Mouse (Mus musculus) C2C12 (cell line): ENCODE results near the gene Pls3. TPM values are rescaled to one million over a fixed set of nuclear protein-coding genes. Genes with fewer than 3 reads are reported as not detected.
A peak's percentile ranks its signal among the peaks of the same experiment; 100 is the strongest.

ENCODE experiments used
- H3K27me3 ChIP-seq: one replicate; pipeline ENCODE4 v1.6.1; 2011; ENCODE audit not compliant: control insufficient read depth, insufficient read depth, insufficient read length
- H3K36me3 ChIP-seq: one replicate; pipeline ENCODE4 v1.6.1; 2011; ENCODE audit not compliant: control insufficient read depth, insufficient read depth
- H3K4me3 ChIP-seq: one replicate; pipeline ENCODE4 v1.5.1; 2011; ENCODE audit warnings: mild to moderate bottlenecking, control low read depth; ENCODE audit not compliant: poor library complexity, insufficient read depth, severe bottlenecking
- H3K79me2 ChIP-seq: one replicate; pipeline ENCODE4 v1.6.1; 2011; ENCODE audit not compliant: control insufficient read depth, insufficient read depth
- H3K79me3 ChIP-seq: one replicate; pipeline ENCODE4 v1.6.1; 2011; ENCODE audit warnings: low read depth, control low read depth
- H3ac ChIP-seq: one replicate; pipeline ENCODE3; 2011; ENCODE audit warnings: low read depth; ENCODE audit not compliant: control insufficient read depth, insufficient read length
- CEBPB ChIP-seq: IDR thresholded peaks from one replicate; pipeline ENCODE4 v1.6.1; 2011; ENCODE audit warnings: low read depth, mild to moderate bottlenecking, control low read depth, moderate library complexity
- CTCF ChIP-seq: IDR thresholded peaks from one replicate; pipeline ENCODE4 v1.5.1; 2011; ENCODE audit not compliant: control insufficient read depth, insufficient read depth, insufficient read length
- FOSL1 ChIP-seq: IDR thresholded peaks from one replicate; pipeline ENCODE4 v1.8.0; 2011; ENCODE audit warnings: mild to moderate bottlenecking, low read length; ENCODE audit not compliant: poor library complexity, insufficient read depth, severe bottlenecking
- MAX ChIP-seq: IDR thresholded peaks from one replicate; pipeline ENCODE4 v1.6.1; 2011; ENCODE audit warnings: mild to moderate bottlenecking, control low read depth
- MYOD1 ChIP-seq: IDR thresholded peaks from one replicate; pipeline ENCODE4 v1.6.1; 2011; ENCODE audit warnings: low read depth; ENCODE audit not compliant: control insufficient read depth, insufficient read length
- MYOG ChIP-seq: IDR thresholded peaks from one replicate; pipeline ENCODE4 v1.6.1; 2011; ENCODE audit not compliant: control insufficient read depth, insufficient read length; ENCODE audit errors: extremely low read depth
- USF1 ChIP-seq: IDR thresholded peaks from one replicate; pipeline ENCODE4 v1.6.1; 2011; ENCODE audit warnings: low read depth, mild to moderate bottlenecking, control low read depth, moderate library complexity
- long read RNA-seq, 2 experiments: library from polyadenylated mRNA; unstranded; transcript quantifications; one replicate each; pipeline ENCODE4 v2.0.0; 2019 to 2020
- polyA plus RNA-seq: library from polyadenylated mRNA; unstranded; fragments of >200 nt; fragmentation: generic; extraction: Trizol; gene quantifications from one replicate; pipeline ENCODE4 v1.2.1, GENCODE M21; 2012; ENCODE audit warnings: missing spikeins

Pls3 gene
- 90.0 TPM for polyA plus RNA-seq
- long read RNA-seq, experiment 1, transcript Pls3-204 (16 exons, 3,149 nt): major isoform, 122 of 146 reads
- long read RNA-seq, experiment 1, partial matches to known transcripts: 7 of 146 reads
- long read RNA-seq, experiment 1, other reads (novel, unspliced or antisense): 16 of 146 reads
- long read RNA-seq, experiment 2, transcript Pls3-204 (16 exons, 3,149 nt): major isoform, 2,173 of 2,587 reads
- long read RNA-seq, experiment 2, transcript Pls3-201 (16 exons, 3,242 nt): minor isoform, 41 of 2,587 reads
- long read RNA-seq, experiment 2, transcript Pls3-202 (16 exons, 3,160 nt): minor isoform, 269 of 2,587 reads
- long read RNA-seq, experiment 2, transcript Pls3-206 (16 exons, 2,000 nt): minor isoform, 10 of 2,587 reads
- long read RNA-seq, experiment 2, partial matches to known transcripts: 25 of 2,587 reads
- long read RNA-seq, experiment 2, other reads (novel, unspliced or antisense): 69 of 2,587 reads

- no peaks in the 10 kb centered on the region for H3K27me3 ChIP-seq
- H3K36me3 ChIP-seq: peaks cover 4% of the 10 kb centered on the region
- peaks cover 48% of the 10 kb centered on the region for H3K79me3 ChIP-seq
- TF ChIP-seq CEBPB (no peak), MYOG (no peak), FOSL1 (no peak), USF1 (no peak), CTCF (no peak), MAX (no peak), MYOD1 (no peak)
- peaks cover 52% of the 10 kb centered on the region for H3K79me2 ChIP-seq
- H3K4me3 ChIP-seq: peak within 1 kb of the TSS; percentile 52
- H3ac ChIP-seq: peak within 1 kb of the TSS; percentile 70
Measured at GRCm38 (mm10) chrX:75874332-75875291, at the start of gene Pls3. TSS of gene Pls3 (minus strand) at chrX:75875182.

DNA sequence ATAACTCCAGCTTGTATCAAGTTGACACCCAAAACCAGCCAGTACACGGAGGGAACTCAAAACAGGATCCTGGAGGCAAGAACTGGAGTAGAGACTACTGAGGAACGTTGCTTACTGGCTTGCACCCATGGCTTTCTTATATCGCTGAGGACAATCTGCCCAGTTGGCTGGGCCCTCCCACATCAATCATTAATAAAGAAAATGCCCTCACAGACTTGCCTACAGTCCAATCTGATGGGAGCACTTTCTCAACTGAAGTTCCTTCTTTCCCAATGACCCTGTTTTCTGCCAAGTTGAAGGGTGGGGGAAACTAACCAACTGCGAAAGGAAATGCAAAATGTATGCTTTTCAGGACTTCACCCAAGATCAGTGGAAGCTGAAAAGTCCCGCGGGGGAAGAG, 20.7 kb upstream of the Pls3 start:
- H3K79me2 ChIP-seq: no peaks in the 10 kb centered on the region
- H3K27me3 ChIP-seq: no peaks in the 10 kb centered on the region
- H3ac ChIP-seq: no peak overlapping the region
- no peaks in the 10 kb centered on the region for H3K79me3 ChIP-seq
- TF ChIP-seq MYOD1 (no peak), CTCF (no peak)
- no peak overlapping the region for H3K4me3 ChIP-seq
- H3K36me3 ChIP-seq: no peaks in the 10 kb centered on the region

DNA sequence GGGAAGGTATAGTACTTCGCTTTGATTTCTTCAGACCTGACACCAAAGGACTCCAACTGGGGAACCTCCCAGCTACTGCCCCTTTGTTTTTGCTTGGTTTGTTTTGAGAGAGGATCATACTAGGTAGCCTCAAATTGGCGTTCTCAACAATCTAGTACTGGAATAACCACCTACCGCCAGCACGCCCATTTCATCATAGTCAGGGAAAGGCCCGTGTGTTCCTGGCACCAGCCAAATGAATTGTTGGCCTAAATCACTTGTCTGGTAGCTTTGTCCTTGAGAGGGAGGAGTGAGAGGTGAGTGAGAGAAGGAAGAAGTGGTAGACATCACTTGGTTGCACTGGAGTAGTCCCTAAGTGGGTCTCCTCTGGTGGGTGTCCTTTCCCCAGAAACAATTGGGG, 584 bp upstream of the Pls3 start:
- no peak overlapping the region for H3ac ChIP-seq

DNA sequence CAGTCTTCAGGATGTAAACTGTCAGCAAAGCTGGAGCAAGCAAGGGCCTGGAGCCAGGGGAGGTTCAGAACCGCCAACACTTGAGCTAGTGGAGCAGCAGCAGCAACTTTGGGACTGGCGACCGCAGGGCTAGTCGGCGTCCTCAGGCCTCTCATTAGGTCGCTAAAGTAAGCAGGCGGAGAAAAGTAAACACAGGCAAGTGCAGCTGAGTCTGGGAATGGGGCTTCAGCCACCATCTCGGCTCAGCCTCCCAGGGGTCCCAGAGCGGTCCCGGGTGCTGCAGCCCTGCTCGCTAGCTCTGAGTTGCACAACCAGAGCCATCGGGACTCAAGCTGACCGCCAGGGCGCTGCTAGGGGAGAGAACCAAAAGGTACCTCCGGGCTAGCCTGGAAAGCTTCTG, 1.2 kb downstream of the Pls3 start:
- peak overlapping the region; percentile 52 for H3K4me3 ChIP-seq
- peaks cover 60% of the 10 kb centered on the region for H3K79me2 ChIP-seq
- peaks cover 56% of the 10 kb centered on the region for H3K79me3 ChIP-seq
- H3ac ChIP-seq: peak overlapping the region; percentile 70
- no peaks in the 10 kb centered on the region for H3K27me3 ChIP-seq
- peaks cover 7% of the 10 kb centered on the region for H3K36me3 ChIP-seq
- TF ChIP-seq MYOD1: no peak
- TF ChIP-seq CEBPB: peak; percentile 65

More for the DNA sequence above, 584 bp upstream of the Pls3 start:
- Histone ChIP-seq H3K79me2 (peaks cover 43% of the 10 kb centered on the region), H3K79me3 (peaks cover 39% of the 10 kb centered on the region), H3K27me3 (no peaks in the 10 kb centered on the region), H3K4me3 (peak overlapping the region; percentile 52), H3K36me3 (no peaks in the 10 kb centered on the region)
- TF ChIP-seq MAX: no peak
- TF ChIP-seq MYOD1: no peak
- no peak for TF ChIP-seq CTCF
- TF ChIP-seq MYOG: no peak
- no peak for TF ChIP-seq FOSL1
- TF ChIP-seq USF1: no peak
- TF ChIP-seq CEBPB: no peak

- Histone ChIP-seq H3K27me3 (no peaks in the 10 kb centered on the region), H3K36me3 (peaks cover 7% of the 10 kb centered on the region), H3K79me3 (peaks cover 61% of the 10 kb centered on the region), H3K79me2 (peaks cover 66% of the 10 kb centered on the region), H3ac (peak overlapping the region; percentile 70), H3K4me3 (peak overlapping the region; percentile 52)
- TF ChIP-seq MYOG: no peak
- TF ChIP-seq MYOD1: no peak
- TF ChIP-seq CTCF: no peak
- peak; percentile 67 for TF ChIP-seq USF1
Measured at GRCm38 (mm10) chrX:75873253-75873652, 1.7 kb downstream of the Pls3 start.
